Comparison of ENCODE assay signal across 16 mouse cellular contexts in genomic region chr11:117249985-117250928, GRCm38 (mm10). TPM values are rescaled to one million over a fixed set of nuclear protein-coding genes. Genes with fewer than 3 reads are reported as not detected.
A peak's percentile ranks its signal among the peaks of the same experiment; 100 is the strongest.
DNase-seq lines count a peak whose midpoint lies in the region; ATAC-seq lines count a peak whose summit lies in the region.
"Had no signal": no experiment of that assay in that cellular context is flagged by ENCODE, and none has a peak within 500 bp of the region (broad histone marks: within the 10 kb centered on the region; RNA-seq: fewer than 3 reads in every experiment).

No protein-coding gene starts in this region.

- no peaks in the 10 kb centered on the region for H3K9me3 ChIP-seq in hindbrain, embryonic 10.5 days
- H3K9me3 ChIP-seq in hindbrain, embryonic 11.5 days (ENCODE audit: control insufficient read depth, low read length), result no peaks in the 10 kb centered on the region
- H3K9me3 ChIP-seq: forebrain, embryonic 12.5 days; heart, embryonic 10.5 days; megakaryocyte, embryonic 14.5 days had no signal

- H3K4me1 ChIP-seq in hindbrain, embryonic 10.5 days (replicated peaks), result peaks cover 84% of the 10 kb centered on the region
- 0 out of 2 replicates have a peak, but pooled peaks cover 8% of the 10 kb centered on the region for H3K4me1 ChIP-seq in hindbrain, embryonic 11.5 days (replicated peaks; ENCODE audit: control insufficient read depth, insufficient read depth, low read length)

- no peak overlapping the region for H3K4me2 ChIP-seq in hindbrain, embryonic 11.5 days (replicated peaks; ENCODE audit: low read depth, low read length)
- H3K4me2 ChIP-seq: forebrain, embryonic 12.5 days; hindbrain, embryonic 14.5 days had no signal

- no peak overlapping the region for H3K9ac ChIP-seq in hindbrain, embryonic 11.5 days (ENCODE audit: low read depth, low read length)
- H3K9ac ChIP-seq: forebrain, embryonic 12.5 days; hindbrain, embryonic 14.5 days had no signal

- H3K27ac ChIP-seq in hindbrain, embryonic 10.5 days, result peak overlapping the region; percentile 62; the same call in 1 of the 2 replicates
- H3K27ac ChIP-seq in hindbrain, embryonic 11.5 days (ENCODE audit: low read depth, low read length), result no peak overlapping the region

- H3K4me3 ChIP-seq in hindbrain, embryonic 10.5 days, result no peak overlapping the region
- H3K4me3 ChIP-seq in hindbrain, embryonic 11.5 days (ENCODE audit: low read depth, low read length), result no peak overlapping the region
- H3K4me3 ChIP-seq: forebrain, embryonic 12.5 days; heart, embryonic 10.5 days had no signal

- no peaks in the 10 kb centered on the region for H3K27me3 ChIP-seq in hindbrain, embryonic 10.5 days (ENCODE audit: insufficient read depth, poor library complexity, severe bottlenecking)
- H3K27me3 ChIP-seq in hindbrain, embryonic 11.5 days (ENCODE audit: control insufficient read depth, insufficient read depth, low read length), result no peaks in the 10 kb centered on the region
- H3K27me3 ChIP-seq: forebrain, embryonic 12.5 days had no signal

- WGBS in hindbrain, embryonic 10.5 days, result 87% methylated on average over 22 of the region's 22 CpGs
- 86% methylated on average over 22 of the region's 22 CpGs for WGBS in hindbrain, embryonic 11.5 days

- DNase-seq in hindbrain, embryonic 10.5 days (ENCODE audit: low spot score), result no peak
- no peak for DNase-seq in hindbrain, embryonic 11.5 days (ENCODE audit: low spot score)
- DNase-seq in frontal cortex, postnatal 10 days (ENCODE audit: low spot score in 2 of 2), result no peak
- DNase-seq in cerebellum, postnatal 25 days, result no peak
- DNase-seq: liver; thymus, postnatal 14 days had no signal

- H3K36me3 ChIP-seq in hindbrain, embryonic 10.5 days, result no peaks in the 10 kb centered on the region
- H3K36me3 ChIP-seq in hindbrain, embryonic 11.5 days (ENCODE audit: control insufficient read depth, insufficient read depth, low read length), result no peaks in the 10 kb centered on the region
- H3K36me3 ChIP-seq: forebrain, embryonic 12.5 days; heart, embryonic 10.5 days had no signal

- ATAC-seq in hindbrain, embryonic 11.5 days (ENCODE audit: low FRiP score), result no peak
- peak; percentile 76 for ATAC-seq in CD4-positive, CD25-positive, alpha-beta regulatory T cell, adult 4 months
- peak; percentile 66 for ATAC-seq in granulocyte monocyte progenitor cell, adult 5-6 weeks (replicated peaks; ENCODE audit: poor library complexity, severe bottlenecking)
- peak; percentile 43 for ATAC-seq in megakaryocyte progenitor cell, adult 5-6 weeks (replicated peaks; ENCODE audit: poor library complexity)
- ATAC-seq: intestine, postnatal 0 days; lung, postnatal 0 days; midbrain, embryonic 16.5 days had no signal

RNA-seq across cellular contexts. Expression of gene Sept9, which starts 50.8 kb away (rescaled TPM):
- polyA plus RNA-seq in hindbrain, embryonic 10.5 days (2016; fragmentation: Nextera tagmentation; extraction: Ambion mirVana), result 186 and 206 TPM in 2 replicates
- polyA plus RNA-seq in hindbrain, embryonic 11.5 days (2014; fragmentation: Nextera tagmentation; extraction: Ambion mirVana), result 126 and 141 TPM in 2 replicates
- 100 to 1,000 TPM; 277 to 424 TPM for polyA plus RNA-seq in CD4-positive, CD25-positive, alpha-beta regulatory T cell, adult 4 months (2017; shearing (Covaris generic))
- 139 and 145 TPM in 2 replicates for total RNA-seq in granulocyte monocyte progenitor cell, adult 5-6 weeks (2014; fragmentation: Nextera tagmentation)
- 124 and 141 TPM in 2 replicates for total RNA-seq in granulocyte monocyte progenitor cell, adult 5-6 weeks (2017)
- total RNA-seq in megakaryocyte progenitor cell, adult 5-6 weeks (2015), result 73.7 and 81.7 TPM in 2 replicates
- 140 and 159 TPM in 2 replicates for total RNA-seq in megakaryocyte progenitor cell, adult 5-6 weeks (2017)
